Mouse (Mus musculus) adipose tissue, adult 10 weeks (tissue): Measurements from ENCODE around the gene Vmn2r117. TPM values are rescaled to one million over a fixed set of nuclear protein-coding genes. Genes with fewer than 3 reads are reported as not detected.

Experiments used
- polyA plus RNA-seq: library from polyadenylated mRNA; stranded (reverse); fragments of 350-450 nt; fragmentation: Illumina TruSeq; extraction: RNeasy Lipid Tissue Mini Kit (QIAGEN cat#74804); gene quantifications from one replicate; pipeline ENCODE4 v1.2.3, GENCODE M21; 2014; ENCODE audit warnings: low read depth, low replicate concordance

Vmn2r117 gene
- not detected for polyA plus RNA-seq

DNA sequence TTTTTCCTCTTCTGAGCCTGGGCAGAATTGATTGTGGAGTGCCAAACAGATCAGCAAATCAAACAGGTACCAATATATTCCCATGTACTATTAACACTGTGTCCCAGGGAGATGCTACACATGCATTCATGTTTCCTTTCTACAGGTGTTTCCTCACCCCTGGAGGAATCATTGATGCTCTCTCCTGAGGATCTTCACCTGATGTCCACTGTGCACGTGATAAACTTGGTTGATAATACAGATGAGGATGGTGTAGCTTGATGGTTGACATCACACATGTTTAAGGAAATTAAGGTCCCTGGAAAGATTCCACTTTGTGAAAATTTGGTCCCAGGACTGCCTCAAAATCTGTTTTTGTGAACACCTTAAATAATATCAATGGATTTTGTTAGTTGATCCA, at the start of gene Vmn2r117:
TSS of gene Vmn2r117 (minus strand) at position 101 of the 400 bp plus-strand sequence.

Other genes with a start within 250 kb of the Vmn2r117 start
- gene Vmn2r114, start 167.2 kb downstream of the Vmn2r117 start, polyA plus RNA-seq = not detected
- not detected for gene Vmn2r115, start 136.0 kb downstream of the Vmn2r117 start, polyA plus RNA-seq
- gene Vmn2r116, start 95.1 kb downstream of the Vmn2r117 start, polyA plus RNA-seq = not detected
- 9.9 TPM for gene Zfp213, start 84.5 kb upstream of the Vmn2r117 start, polyA plus RNA-seq
- 23.0 TPM for gene Zfp13, start 119.8 kb upstream of the Vmn2r117 start, polyA plus RNA-seq
- 0.16 TPM for gene Zscan10, start 121.2 kb upstream of the Vmn2r117 start, polyA plus RNA-seq
- gene Mmp25, start 165.6 kb upstream of the Vmn2r117 start, polyA plus RNA-seq = 0.25 TPM
- 2.7 TPM for gene Bicdl2, start 180.8 kb upstream of the Vmn2r117 start, polyA plus RNA-seq
- 226 TPM for gene Hcfc1r1, start 193.9 kb upstream of the Vmn2r117 start, polyA plus RNA-seq
- gene Thoc6, start 194.2 kb upstream of the Vmn2r117 start, polyA plus RNA-seq = 10.9 TPM
- 25.6 TPM for gene Tnfrsf12a, start 197.8 kb upstream of the Vmn2r117 start, polyA plus RNA-seq
- gene Cldn6, start 199.6 kb upstream of the Vmn2r117 start, polyA plus RNA-seq = 1.0 TPM
- 1.2 TPM for gene Cldn9, start 204.3 kb upstream of the Vmn2r117 start, polyA plus RNA-seq
- gene 1520401A03Rik, start 243.1 kb upstream of the Vmn2r117 start, polyA plus RNA-seq = 0.30 TPM
- 8.8 TPM for gene Pkmyt1, start 246.6 kb upstream of the Vmn2r117 start, polyA plus RNA-seq